ENCODE assay signal across 21 mouse cellular contexts in the genomic region with DNA sequence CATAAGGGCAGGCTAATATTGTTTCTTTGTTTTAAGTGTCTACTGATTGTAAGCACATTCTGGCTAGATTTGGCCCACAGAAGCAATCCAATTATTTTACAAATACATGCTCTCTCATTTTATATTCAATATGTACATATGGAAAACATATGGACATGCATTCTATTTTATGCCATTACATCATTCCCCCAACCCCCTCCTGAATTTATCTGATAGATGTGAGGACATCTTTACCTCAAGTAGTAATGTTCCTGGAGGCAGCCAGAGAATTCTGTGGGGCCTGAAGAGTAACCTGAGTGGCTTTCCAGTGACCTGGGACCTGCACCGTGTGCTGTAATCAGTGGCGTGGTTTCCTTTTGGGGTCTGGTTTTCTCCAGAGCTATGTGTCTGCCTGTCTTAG.
DNase-seq lines count a peak whose midpoint lies in the region; ATAC-seq and TF ChIP-seq lines count a peak whose summit lies in the region.
"Had no signal": no experiment of that assay in that cellular context is flagged by ENCODE, and none has a peak within 500 bp of the region (broad histone marks: within the 10 kb centered on the region; RNA-seq: fewer than 3 reads in every experiment).

No protein-coding gene starts in this region.

- H3K27ac ChIP-seq in embryonic facial prominence, embryonic 11.5 days (replicated peaks; ENCODE audit: low read depth, low read length): no peak overlapping the region
- H3K27ac ChIP-seq in embryonic facial prominence, embryonic 10.5 days (replicated peaks): no peak overlapping the region
- no peak overlapping the region for H3K27ac ChIP-seq in kidney, embryonic 14.5 days (ENCODE audit: low read depth, low read length)
- H3K27ac ChIP-seq in kidney, adult 2 months (ENCODE audit: insufficient read depth, low read depth, low read length): no peak overlapping the region
- H3K27ac ChIP-seq in limb, embryonic 14.5 days (replicated peaks; ENCODE audit: low read depth, low read length): no peak overlapping the region
- H3K27ac ChIP-seq in limb, embryonic 10.5 days: no peak overlapping the region
- H3K27ac ChIP-seq in gastrocnemius, adult 2 months: no peak overlapping the region
- H3K27ac ChIP-seq: forebrain, embryonic 15.5 days had no signal

- TF ChIP-seq POLR2A in kidney, adult 2 months (IDR thresholded peaks at IDR 0.05; ENCODE audit: low read depth, low read length): no peak
- no peak for TF ChIP-seq POLR2A in limb, embryonic 14.5 days (IDR thresholded peaks at IDR 0.05; ENCODE audit: borderline replicate concordance, extremely low read depth, insufficient read depth, insufficient read length)

- DNase-seq in embryonic facial prominence, embryonic 11.5 days (ENCODE audit: low spot score): peak; percentile 37
- DNase-seq in embryonic facial prominence, embryonic 10.5 days (ENCODE audit: low spot score): no peak
- no peak for DNase-seq in kidney, adult 2 months
- DNase-seq in limb, embryonic 14.5 days (ENCODE audit: low spot score): peak; percentile 56
- no peak for DNase-seq in limb, embryonic 10.5 days (ENCODE audit: low spot score)
- DNase-seq in gastrocnemius, adult 2 months: no peak
- DNase-seq: adrenal gland, adult 8-10 months; adrenal gland, postnatal 36 days; cerebellum, adult 18-20 months; cerebellum, adult 9-10 months; cerebellum, postnatal 14 days; gastrocnemius, postnatal 14 days; heart, adult 11 months had no signal

- TF ChIP-seq CTCF in kidney, adult 2 months (conservative IDR thresholded peaks at IDR 0.05; ENCODE audit: insufficient read depth, insufficient read length, low read depth, low read length): no peak
- TF ChIP-seq CTCF in gastrocnemius, adult 2 months (IDR thresholded peaks at IDR 0.05): no peak

- 45% methylated on average over 2 of the region's 2 CpGs for WGBS in embryonic facial prominence, embryonic 11.5 days
- WGBS in embryonic facial prominence, embryonic 10.5 days: 50% methylated on average over 2 of the region's 2 CpGs
- WGBS in kidney, embryonic 14.5 days: 28% methylated on average over 2 of the region's 2 CpGs
- WGBS in kidney, adult 2 months: 53% methylated on average over 2 of the region's 2 CpGs
- 33% methylated on average over 2 of the region's 2 CpGs for WGBS in limb, embryonic 14.5 days
- 54% methylated on average over 2 of the region's 2 CpGs for WGBS in limb, embryonic 10.5 days

- no peaks in the 10 kb centered on the region for H3K9me3 ChIP-seq in embryonic facial prominence, embryonic 11.5 days (replicated peaks; ENCODE audit: control insufficient read depth, low read length)
- H3K9me3 ChIP-seq in embryonic facial prominence, embryonic 10.5 days: no peaks in the 10 kb centered on the region
- no peaks in the 10 kb centered on the region for H3K9me3 ChIP-seq in kidney, embryonic 14.5 days (ENCODE audit: control insufficient read depth, low read length)
- no peaks in the 10 kb centered on the region for H3K9me3 ChIP-seq in limb, embryonic 14.5 days (ENCODE audit: control insufficient read depth, low read length)
- no peaks in the 10 kb centered on the region for H3K9me3 ChIP-seq in limb, embryonic 10.5 days (replicated peaks)
- H3K9me3 ChIP-seq: embryonic facial prominence, embryonic 15.5 days; forebrain, embryonic 15.5 days; hindbrain, embryonic 12.5 days had no signal

- intact Hi-C loops in gastrocnemius, adult 2 months (cut with DNase I): no loop called here

- H3K27me3 ChIP-seq in embryonic facial prominence, embryonic 11.5 days (ENCODE audit: control insufficient read depth, insufficient read depth, low read length): no peaks in the 10 kb centered on the region
- no peaks in the 10 kb centered on the region for H3K27me3 ChIP-seq in embryonic facial prominence, embryonic 10.5 days (replicated peaks; ENCODE audit: low read depth, poor library complexity, severe bottlenecking)
- no peaks in the 10 kb centered on the region for H3K27me3 ChIP-seq in kidney, embryonic 14.5 days (ENCODE audit: control insufficient read depth, insufficient read depth, low read length)
- H3K27me3 ChIP-seq in kidney, adult 2 months (replicated peaks; ENCODE audit: control insufficient read depth, insufficient read depth, low read length): no peaks in the 10 kb centered on the region
- H3K27me3 ChIP-seq in limb, embryonic 14.5 days (ENCODE audit: control insufficient read depth, insufficient read depth, low read length): no peaks in the 10 kb centered on the region
- no peaks in the 10 kb centered on the region for H3K27me3 ChIP-seq in limb, embryonic 10.5 days (ENCODE audit: low read depth, poor library complexity, severe bottlenecking)
- H3K27me3 ChIP-seq: embryonic facial prominence, embryonic 15.5 days; forebrain, embryonic 15.5 days; hindbrain, embryonic 12.5 days had no signal

- H3K36me3 ChIP-seq in embryonic facial prominence, embryonic 11.5 days (replicated peaks; ENCODE audit: control insufficient read depth, insufficient read depth, low read depth, low read length): peaks cover 3% of the 10 kb centered on the region; the same call in 1 of the 2 replicates
- peaks cover 35% of the 10 kb centered on the region for H3K36me3 ChIP-seq in embryonic facial prominence, embryonic 10.5 days (replicated peaks)
- H3K36me3 ChIP-seq in kidney, embryonic 14.5 days (ENCODE audit: control insufficient read depth, insufficient read depth, low read length): peaks cover 6% of the 10 kb centered on the region; the same call in 1 of the 2 replicates
- H3K36me3 ChIP-seq in kidney, adult 2 months (ENCODE audit: control insufficient read depth, insufficient read depth, low read length): no peaks in the 10 kb centered on the region
- peaks cover 13% of the 10 kb centered on the region; the same call in 1 of the 2 replicates for H3K36me3 ChIP-seq in limb, embryonic 14.5 days (ENCODE audit: control insufficient read depth, insufficient read depth, low read length)
- peaks cover 21% of the 10 kb centered on the region for H3K36me3 ChIP-seq in limb, embryonic 10.5 days

- H3K4me2 ChIP-seq in embryonic facial prominence, embryonic 11.5 days (ENCODE audit: low read depth, low read length): no peak overlapping the region
- no peak overlapping the region for H3K4me2 ChIP-seq in kidney, embryonic 14.5 days (replicated peaks; ENCODE audit: low read depth, low read length)
- no peak overlapping the region for H3K4me2 ChIP-seq in limb, embryonic 14.5 days (replicated peaks; ENCODE audit: low read depth, low read length, severe bottlenecking)
- H3K4me2 ChIP-seq: embryonic facial prominence, embryonic 15.5 days; forebrain, embryonic 15.5 days; heart, embryonic 11.5 days; hindbrain, embryonic 12.5 days had no signal

- H3K4me3 ChIP-seq in embryonic facial prominence, embryonic 11.5 days (ENCODE audit: low read depth, low read length): no peak overlapping the region
- no peak overlapping the region for H3K4me3 ChIP-seq in embryonic facial prominence, embryonic 10.5 days
- H3K4me3 ChIP-seq in kidney, embryonic 14.5 days (ENCODE audit: low read length): no peak overlapping the region
- H3K4me3 ChIP-seq in kidney, adult 2 months (ENCODE audit: insufficient read depth, low read depth, low read length): no peak overlapping the region
- H3K4me3 ChIP-seq in limb, embryonic 14.5 days (replicated peaks; ENCODE audit: low read length): no peak overlapping the region
- H3K4me3 ChIP-seq in limb, embryonic 10.5 days: no peak overlapping the region
- no peak overlapping the region for H3K4me3 ChIP-seq in gastrocnemius, adult 2 months
- H3K4me3 ChIP-seq: embryonic facial prominence, embryonic 15.5 days; forebrain, embryonic 15.5 days; hindbrain, embryonic 12.5 days had no signal

- no peak overlapping the region for H3K9ac ChIP-seq in embryonic facial prominence, embryonic 11.5 days (replicated peaks; ENCODE audit: low read length)
- no peak overlapping the region for H3K9ac ChIP-seq in kidney, embryonic 14.5 days (ENCODE audit: low read depth, low read length)
- no peak overlapping the region for H3K9ac ChIP-seq in limb, embryonic 14.5 days (ENCODE audit: low read depth, low read length, severe bottlenecking)
- H3K9ac ChIP-seq: embryonic facial prominence, embryonic 15.5 days; forebrain, embryonic 15.5 days; hindbrain, embryonic 12.5 days had no signal

- H3K4me1 ChIP-seq in embryonic facial prominence, embryonic 11.5 days (ENCODE audit: control insufficient read depth, insufficient read depth, low read length): no peaks in the 10 kb centered on the region
- H3K4me1 ChIP-seq in embryonic facial prominence, embryonic 10.5 days: peaks cover 18% of the 10 kb centered on the region
- H3K4me1 ChIP-seq in kidney, embryonic 14.5 days (ENCODE audit: control insufficient read depth, insufficient read depth, low read length): no peaks in the 10 kb centered on the region
- H3K4me1 ChIP-seq in kidney, adult 2 months (ENCODE audit: control insufficient read depth, insufficient read depth, low read length): no peaks in the 10 kb centered on the region
- 0 out of 2 replicates have a peak, but pooled peaks cover 11% of the 10 kb centered on the region for H3K4me1 ChIP-seq in limb, embryonic 14.5 days (ENCODE audit: control insufficient read depth, insufficient read depth, low read length)
- H3K4me1 ChIP-seq in limb, embryonic 10.5 days: peaks cover 4% of the 10 kb centered on the region; the same call in 1 of the 2 replicates

- ATAC-seq in embryonic facial prominence, embryonic 11.5 days (replicated peaks; ENCODE audit: insufficient number of reproducible peaks, low FRiP score, low TSS enrichment, low read depth): no peak
- peak; percentile 73; the same call in 1 of the 2 replicates for ATAC-seq in kidney, embryonic 14.5 days (ENCODE audit: low FRiP score, low TSS enrichment)
- no peak for ATAC-seq in limb, embryonic 14.5 days (ENCODE audit: low FRiP score, low read depth)
- ATAC-seq: activated CD4-positive, CD25-positive, alpha-beta regulatory T cell, adult 4 months; forebrain, embryonic 15.5 days; hindbrain, embryonic 16.5 days; inflammation-experienced regulatory T-cells, adult 6 months had no signal

Comparison
In these comparisons a context has a peak if more than half of its experiments do, and no peak if none do; other contexts are left out.
1. DNase-seq: peak in embryonic facial prominence, embryonic 11.5 days (single experiment) and limb, embryonic 14.5 days (single experiment); none in embryonic facial prominence, embryonic 10.5 days (single experiment), kidney, adult 2 months (single experiment), limb, embryonic 10.5 days (single experiment) and gastrocnemius, adult 2 months (single experiment).